In genomic region chr10:79995636-79996035, GRCm38 (mm10) we compare ENCODE assay signal across 8 mouse cellular contexts. TPM values are rescaled to one million over a fixed set of nuclear protein-coding genes. Genes with fewer than 3 reads are reported as not detected.
DNase-seq lines count a peak whose midpoint lies in the region; ATAC-seq and TF ChIP-seq lines count a peak whose summit lies in the region.

No protein-coding gene starts in this region.

- no peak for TF ChIP-seq EP300 in lung, postnatal 0 days (IDR thresholded peaks at IDR 0.05)

- H3K36me3 ChIP-seq in forebrain, embryonic 13.5 days (ENCODE audit: poor library complexity, severe bottlenecking): no peaks in the 10 kb centered on the region
- no peaks in the 10 kb centered on the region for H3K36me3 ChIP-seq in forebrain, embryonic 11.5 days (ENCODE audit: control insufficient read depth, insufficient read depth, low read length)
- peaks cover 43% of the 10 kb centered on the region for H3K36me3 ChIP-seq in lung, postnatal 0 days (ENCODE audit: insufficient read depth, low read length)
- H3K36me3 ChIP-seq in embryonic facial prominence, embryonic 15.5 days: peaks cover 53% of the 10 kb centered on the region
- H3K36me3 ChIP-seq in myocyte (ENCODE audit: control insufficient read depth, insufficient read depth): peaks cover 9% of the 10 kb centered on the region

- H3K4me2 ChIP-seq in forebrain, embryonic 13.5 days: no peak overlapping the region; the same call in 1 of the 2 replicates
- H3K4me2 ChIP-seq in forebrain, embryonic 11.5 days (ENCODE audit: low read depth, low read length, severe bottlenecking): no peak overlapping the region
- no peak overlapping the region for H3K4me2 ChIP-seq in lung, postnatal 0 days (replicated peaks; ENCODE audit: low read depth, low read length)
- peak overlapping the region; percentile 88; the same call in 1 of the 2 replicates for H3K4me2 ChIP-seq in embryonic facial prominence, embryonic 15.5 days (replicated peaks)
- peak overlapping the region; percentile 52 for H3K4me2 ChIP-seq in myocyte (ENCODE audit: low read depth)

- no peak for TF ChIP-seq POLR2A in myocyte (IDR thresholded peaks at IDR 0.05; ENCODE audit: insufficient read length, low read depth)

- H3K4me1 ChIP-seq in forebrain, embryonic 13.5 days: peaks cover 25% of the 10 kb centered on the region
- H3K4me1 ChIP-seq in forebrain, embryonic 11.5 days (replicated peaks; ENCODE audit: control insufficient read depth, insufficient read depth, low read length): peaks cover 7% of the 10 kb centered on the region; the same call in 1 of the 2 replicates
- peaks cover 12% of the 10 kb centered on the region; the same call in 1 of the 2 replicates for H3K4me1 ChIP-seq in lung, postnatal 0 days (ENCODE audit: insufficient read depth, low read depth, low read length)
- peaks cover 33% of the 10 kb centered on the region for H3K4me1 ChIP-seq in embryonic facial prominence, embryonic 15.5 days

- no peak for TF ChIP-seq CTCF in lung, postnatal 0 days (IDR thresholded peaks at IDR 0.05)

- H3K27ac ChIP-seq in forebrain, embryonic 13.5 days: no peak overlapping the region
- no peak overlapping the region for H3K27ac ChIP-seq in forebrain, embryonic 11.5 days (ENCODE audit: low read depth, low read length)
- H3K27ac ChIP-seq in lung, postnatal 0 days (ENCODE audit: low read length): 0 out of 2 replicates have a peak overlapping the region, but pooled peaks have one; percentile 26
- peak overlapping the region; percentile 73; the same call in 1 of the 2 replicates for H3K27ac ChIP-seq in embryonic facial prominence, embryonic 15.5 days (replicated peaks)

- no peak for DNase-seq in forebrain, embryonic 11.5 days (ENCODE audit: low spot score)
- DNase-seq in lung, postnatal 0 days (ENCODE audit: low spot score): no peak
- no peak for DNase-seq in lung, postnatal 10 days
- no peak for DNase-seq in cerebellum, adult 8-10 months
- no peak for DNase-seq in kidney, postnatal 4 days

- H3K27me3 ChIP-seq in forebrain, embryonic 13.5 days: peaks cover 32% of the 10 kb centered on the region
- peaks cover 2% of the 10 kb centered on the region for H3K27me3 ChIP-seq in forebrain, embryonic 11.5 days (ENCODE audit: control insufficient read depth, insufficient read depth, low read length)
- no peaks in the 10 kb centered on the region for H3K27me3 ChIP-seq in lung, postnatal 0 days (replicated peaks; ENCODE audit: insufficient read depth, low read length)
- H3K27me3 ChIP-seq in embryonic facial prominence, embryonic 15.5 days: no peaks in the 10 kb centered on the region
- no peaks in the 10 kb centered on the region for H3K27me3 ChIP-seq in myocyte (ENCODE audit: control insufficient read depth, insufficient read depth, insufficient read length)

- H3K79me2 ChIP-seq in myocyte (ENCODE audit: control insufficient read depth, insufficient read depth): peaks cover 6% of the 10 kb centered on the region

- H3K9ac ChIP-seq in forebrain, embryonic 13.5 days: no peak overlapping the region
- H3K9ac ChIP-seq in forebrain, embryonic 11.5 days (ENCODE audit: low read length): no peak overlapping the region
- no peak overlapping the region for H3K9ac ChIP-seq in lung, postnatal 0 days (replicated peaks; ENCODE audit: low read depth)
- no peak overlapping the region for H3K9ac ChIP-seq in embryonic facial prominence, embryonic 15.5 days

- peaks cover 11% of the 10 kb centered on the region for H3K9me3 ChIP-seq in forebrain, embryonic 13.5 days (replicated peaks)
- peaks cover 4% of the 10 kb centered on the region; the same call in 1 of the 2 replicates for H3K9me3 ChIP-seq in forebrain, embryonic 11.5 days (ENCODE audit: control insufficient read depth, low read length)
- no peaks in the 10 kb centered on the region for H3K9me3 ChIP-seq in lung, postnatal 0 days (ENCODE audit: low read length)
- no peaks in the 10 kb centered on the region for H3K9me3 ChIP-seq in embryonic facial prominence, embryonic 15.5 days (replicated peaks)

- ATAC-seq in forebrain, embryonic 13.5 days: no peak
- no peak for ATAC-seq in forebrain, embryonic 11.5 days (replicated peaks; ENCODE audit: low FRiP score)
- ATAC-seq in lung, postnatal 0 days: no peak
- no peak for ATAC-seq in embryonic facial prominence, embryonic 15.5 days (ENCODE audit: insufficient number of reproducible peaks, low FRiP score, low TSS enrichment, low read depth)

- H3ac ChIP-seq in myocyte (ENCODE audit: control insufficient read depth, insufficient read length): no peak overlapping the region

- H3K4me3 ChIP-seq in forebrain, embryonic 13.5 days: 0 out of 2 replicates have a peak overlapping the region, but pooled peaks have one; percentile 51
- H3K4me3 ChIP-seq in forebrain, embryonic 11.5 days (ENCODE audit: low read depth, low read length): no peak overlapping the region
- no peak overlapping the region for H3K4me3 ChIP-seq in lung, postnatal 0 days (ENCODE audit: low read depth, low read length)
- no peak overlapping the region; the same call in 1 of the 2 replicates for H3K4me3 ChIP-seq in embryonic facial prominence, embryonic 15.5 days (replicated peaks)
- H3K4me3 ChIP-seq in myocyte: peak overlapping the region; percentile 73

- WGBS in forebrain, embryonic 13.5 days: 92% methylated on average over 1 of the region's 1 CpGs
- WGBS in forebrain, embryonic 11.5 days: 82% methylated on average over 1 of the region's 1 CpGs
- WGBS in lung, postnatal 0 days: 73% methylated on average over 1 of the region's 1 CpGs
- 69% methylated on average over 1 of the region's 1 CpGs for WGBS in embryonic facial prominence, embryonic 15.5 days

TF ChIP-seq in myocyte, 11 proteins besides CTCF, POLR2A, EP300 and RAD21:
- TF ChIP-seq MYOG (IDR thresholded peaks at IDR 0.05; ENCODE audit: control insufficient read depth in 1 of 3, insufficient read depth in 1 of 3, insufficient read length in 2 of 3, low read depth in 2 of 3): no peak
- TF ChIP-seq MYOD1 (IDR thresholded peaks at IDR 0.05; ENCODE audit: control insufficient read depth in 1 of 3, insufficient read length in 2 of 3, low read depth in 2 of 3): no peak
- TF ChIP-seq POLR2AphosphoS2 (IDR thresholded peaks at IDR 0.05; ENCODE audit: insufficient read length, low read depth): peak; percentile 24
- no peak for TF ChIP-seq REST (IDR thresholded peaks at IDR 0.05; ENCODE audit: insufficient read depth, insufficient read length)
- TF ChIP-seq USF1 (IDR thresholded peaks at IDR 0.05; ENCODE audit: low read depth): no peak
- no peak for TF ChIP-seq E2F4 (IDR thresholded peaks at IDR 0.05; ENCODE audit: insufficient read depth)
- no peak for TF ChIP-seq TCF3 (IDR thresholded peaks at IDR 0.05; ENCODE audit: insufficient read length, low read depth)

RNA-seq across cellular contexts. Expression of gene Abca7, which starts 0.7 kb away (rescaled TPM):
- polyA plus RNA-seq in forebrain, embryonic 13.5 days (2015; fragmentation: Nextera tagmentation; extraction: Ambion mirVana): 3.1 and 3.9 TPM in 2 replicates
- polyA plus RNA-seq in forebrain, embryonic 11.5 days (2014; fragmentation: Nextera tagmentation; extraction: Ambion mirVana): 3.4 and 3.9 TPM in 2 replicates
- polyA plus RNA-seq in lung, postnatal 0 days (2015; fragmentation: Nextera tagmentation; extraction: Ambion mirVana): 5.5 and 6.5 TPM in 2 replicates
- 3.7 and 4.0 TPM in 2 replicates for polyA plus RNA-seq in embryonic facial prominence, embryonic 15.5 days (2015; fragmentation: Nextera tagmentation; extraction: Ambion mirVana)
- 15.6 TPM for polyA plus RNA-seq in myocyte (2012; fragmentation: generic; extraction: Trizol)

RNA-seq across cellular contexts. Expression of gene Cnn2, which starts 7.3 kb away (rescaled TPM):
- polyA plus RNA-seq in forebrain, embryonic 13.5 days (2015; fragmentation: Nextera tagmentation; extraction: Ambion mirVana): 30.0 and 32.2 TPM in 2 replicates
- polyA plus RNA-seq in forebrain, embryonic 11.5 days (2014; fragmentation: Nextera tagmentation; extraction: Ambion mirVana): 160 and 182 TPM in 2 replicates
- 483 and 567 TPM in 2 replicates for polyA plus RNA-seq in lung, postnatal 0 days (2015; fragmentation: Nextera tagmentation; extraction: Ambion mirVana)
- 288 and 296 TPM in 2 replicates for polyA plus RNA-seq in embryonic facial prominence, embryonic 15.5 days (2015; fragmentation: Nextera tagmentation; extraction: Ambion mirVana)
- 109 TPM for polyA plus RNA-seq in myocyte (2012; fragmentation: generic; extraction: Trizol)

RNA-seq across cellular contexts. Expression of gene Tmem259, which starts 11.5 kb away (rescaled TPM):
- polyA plus RNA-seq in forebrain, embryonic 13.5 days (2015; fragmentation: Nextera tagmentation; extraction: Ambion mirVana): 11.2 and 12.0 TPM in 2 replicates
- 17.8 and 18.6 TPM in 2 replicates for polyA plus RNA-seq in forebrain, embryonic 11.5 days (2014; fragmentation: Nextera tagmentation; extraction: Ambion mirVana)
- 26.7 and 27.6 TPM in 2 replicates for polyA plus RNA-seq in lung, postnatal 0 days (2015; fragmentation: Nextera tagmentation; extraction: Ambion mirVana)
- polyA plus RNA-seq in embryonic facial prominence, embryonic 15.5 days (2015; fragmentation: Nextera tagmentation; extraction: Ambion mirVana): 23.9 and 29.3 TPM in 2 replicates
- 152 TPM for polyA plus RNA-seq in myocyte (2012; fragmentation: generic; extraction: Trizol)

RNA-seq across cellular contexts. Expression of gene Arhgap45, which starts 20.8 kb away (rescaled TPM):
- 1.2 and 1.3 TPM in 2 replicates for polyA plus RNA-seq in forebrain, embryonic 13.5 days (2015; fragmentation: Nextera tagmentation; extraction: Ambion mirVana)
- 4.6 and 4.9 TPM in 2 replicates for polyA plus RNA-seq in forebrain, embryonic 11.5 days (2014; fragmentation: Nextera tagmentation; extraction: Ambion mirVana)
- polyA plus RNA-seq in lung, postnatal 0 days (2015; fragmentation: Nextera tagmentation; extraction: Ambion mirVana): 20.1 and 22.2 TPM in 2 replicates
- polyA plus RNA-seq in embryonic facial prominence, embryonic 15.5 days (2015; fragmentation: Nextera tagmentation; extraction: Ambion mirVana): 5.1 and 6.2 TPM in 2 replicates
- 0.53 TPM for polyA plus RNA-seq in myocyte (2012; fragmentation: generic; extraction: Trizol)

RNA-seq across cellular contexts. Expression of gene Grin3b, which starts 25.1 kb away (rescaled TPM):
- 0.38 and 0.57 TPM in 2 replicates for polyA plus RNA-seq in forebrain, embryonic 13.5 days (2015; fragmentation: Nextera tagmentation; extraction: Ambion mirVana)
- polyA plus RNA-seq in forebrain, embryonic 11.5 days (2014; fragmentation: Nextera tagmentation; extraction: Ambion mirVana): 0.29 and 0.33 TPM in 2 replicates
- polyA plus RNA-seq in lung, postnatal 0 days (2015; fragmentation: Nextera tagmentation; extraction: Ambion mirVana): 0.24 and 0.32 TPM in 2 replicates
- 0.63 and 0.77 TPM in 2 replicates for polyA plus RNA-seq in embryonic facial prominence, embryonic 15.5 days (2015; fragmentation: Nextera tagmentation; extraction: Ambion mirVana)
- polyA plus RNA-seq in myocyte (2012; fragmentation: generic; extraction: Trizol): 0.73 TPM

Comparison
In these comparisons a context has a peak if more than half of its experiments do, and no peak if none do; other contexts are left out.
1. H3K4me3 ChIP-seq: peak in forebrain, embryonic 13.5 days (single experiment) and myocyte (single experiment); none in forebrain, embryonic 11.5 days (single experiment), lung, postnatal 0 days (single experiment) and embryonic facial prominence, embryonic 15.5 days (single experiment).
2. H3K27ac ChIP-seq: peak in lung, postnatal 0 days (single experiment) and embryonic facial prominence, embryonic 15.5 days (single experiment); none in forebrain, embryonic 13.5 days (single experiment) and forebrain, embryonic 11.5 days (single experiment).
3. H3K4me2 ChIP-seq: peak in embryonic facial prominence, embryonic 15.5 days (single experiment) and myocyte (single experiment); none in forebrain, embryonic 13.5 days (single experiment), forebrain, embryonic 11.5 days (single experiment) and lung, postnatal 0 days (single experiment).